Mouse (Mus musculus) cerebellum, postnatal 4 days (tissue): ENCODE data around the gene Wdr18.
"Not testable (repeated sequence)": the region's sequence is repeated elsewhere in the genome, so short reads cannot be mapped to it uniquely, and the experiment has no call there.

ENCODE experiments used
- DNase-seq, 2 experiments: peaks; one replicate each; pipeline ENCODE4 v3.0.0; 2022; ENCODE audit warnings: low spot score in 2 of 2, mixed read lengths in 1 of 2

Gene Wdr18

DNA sequence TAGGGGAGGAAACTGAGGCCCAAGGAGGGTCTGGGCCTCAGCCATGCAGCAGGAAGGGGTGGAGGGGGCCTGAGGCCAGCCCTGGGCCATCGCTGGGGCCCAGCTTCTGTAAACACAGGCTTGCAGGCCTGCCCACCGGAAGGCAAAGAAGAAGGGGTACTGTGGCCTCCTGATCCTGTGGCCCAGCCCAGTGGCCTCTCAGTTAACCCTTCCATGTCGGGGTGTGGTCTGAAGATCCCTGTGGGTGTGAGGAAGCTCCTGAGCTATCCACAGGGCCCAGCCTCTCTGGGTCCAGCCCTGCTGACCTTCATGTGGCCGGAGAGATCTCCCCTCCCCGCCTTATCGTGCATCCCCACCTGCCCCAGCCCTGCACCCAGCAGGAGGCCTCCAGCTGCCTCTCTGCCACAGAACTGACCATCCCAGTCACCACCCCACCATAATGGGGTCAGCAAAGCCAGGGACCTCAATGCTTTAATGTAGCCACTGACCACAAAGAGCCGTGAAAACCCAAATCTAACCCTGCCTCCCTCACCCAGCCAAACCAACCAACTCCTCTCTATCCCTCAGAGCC is 13.1 kb upstream of the Wdr18 start:
- no peak for DNase-seq

DNA sequence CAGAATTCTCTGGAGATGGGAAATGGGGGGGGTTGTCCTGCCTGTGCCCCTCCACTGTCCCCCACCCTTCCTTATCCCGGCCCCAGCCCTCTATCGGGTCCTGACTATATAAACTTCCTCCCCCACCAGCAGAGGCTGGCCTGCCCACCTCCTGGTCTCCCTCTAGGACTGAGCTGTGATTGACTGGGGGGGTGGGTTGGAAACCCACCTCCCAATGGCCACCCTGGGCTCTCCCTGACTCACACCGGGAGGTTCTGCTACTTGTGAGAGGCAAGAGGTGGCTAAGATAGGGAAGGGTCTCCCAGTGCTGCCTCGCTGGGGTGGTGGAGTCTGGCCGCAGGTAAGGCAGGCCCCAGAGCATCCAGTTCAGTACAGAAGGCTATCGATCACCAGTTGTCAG is 12.4 kb upstream of the Wdr18 start:
- no peak for DNase-seq

DNA sequence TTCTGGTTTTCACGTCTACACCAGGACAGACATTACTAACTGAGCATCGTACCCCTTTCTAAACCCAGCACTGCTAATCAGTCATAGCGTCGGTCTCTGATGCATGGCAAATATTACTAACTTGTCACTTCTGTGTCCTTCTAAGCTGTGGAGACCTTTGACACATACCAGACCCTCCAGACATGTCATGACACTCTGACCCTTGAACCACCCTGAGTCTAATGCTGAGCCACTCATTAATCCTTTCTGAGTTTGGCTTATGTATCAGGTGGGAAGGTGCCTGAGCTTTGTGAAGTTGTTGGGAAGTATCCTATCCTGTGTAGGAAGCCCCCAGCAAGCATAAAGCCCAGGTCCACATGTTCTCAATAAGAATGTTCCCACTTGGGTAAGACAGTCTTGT is 10.1 kb upstream of the Wdr18 start:
- DNase-seq, result no peak

DNA sequence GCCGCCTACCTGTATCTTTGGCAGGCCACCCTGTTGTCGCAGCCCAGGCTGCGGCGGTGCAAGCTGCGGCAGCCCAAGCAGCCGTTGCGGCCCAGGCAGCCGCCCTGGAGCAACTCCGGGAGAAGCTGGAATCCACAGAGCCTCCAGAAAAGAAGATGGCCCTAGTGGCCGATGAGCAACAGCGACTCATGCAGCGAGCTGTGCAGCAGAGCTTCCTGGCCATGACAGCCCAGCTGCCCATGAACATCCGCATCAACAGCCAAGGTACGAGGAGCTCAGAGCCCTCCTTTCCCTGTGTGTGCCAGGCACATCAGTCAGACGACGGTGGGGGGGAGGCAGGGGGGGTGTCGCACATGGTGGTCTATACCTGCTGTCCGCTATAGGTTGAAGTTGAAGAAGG is 9.3 kb upstream of the Wdr18 start:
- DNase-seq, result no peak

DNA sequence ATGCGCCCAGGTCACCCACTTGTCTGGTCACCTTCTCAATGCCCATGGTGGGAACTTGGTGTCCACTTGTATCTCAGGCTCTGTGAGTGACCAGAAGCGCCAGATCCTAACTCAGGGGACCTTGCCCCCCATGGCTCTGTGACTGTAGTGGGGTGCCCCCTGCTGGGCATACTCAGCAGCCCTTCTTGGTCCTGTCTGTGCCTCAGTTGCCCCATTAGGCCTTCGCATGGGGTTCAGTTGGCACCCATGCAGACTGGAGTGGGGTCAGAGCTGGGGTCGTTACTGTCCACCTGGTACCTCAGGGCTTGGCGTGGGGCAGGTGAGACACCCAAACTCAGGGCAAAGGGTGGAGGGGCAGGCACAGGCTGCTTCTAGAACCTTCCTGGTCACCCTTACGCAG is 6.0 kb upstream of the Wdr18 start:
- no peak for DNase-seq

DNA sequence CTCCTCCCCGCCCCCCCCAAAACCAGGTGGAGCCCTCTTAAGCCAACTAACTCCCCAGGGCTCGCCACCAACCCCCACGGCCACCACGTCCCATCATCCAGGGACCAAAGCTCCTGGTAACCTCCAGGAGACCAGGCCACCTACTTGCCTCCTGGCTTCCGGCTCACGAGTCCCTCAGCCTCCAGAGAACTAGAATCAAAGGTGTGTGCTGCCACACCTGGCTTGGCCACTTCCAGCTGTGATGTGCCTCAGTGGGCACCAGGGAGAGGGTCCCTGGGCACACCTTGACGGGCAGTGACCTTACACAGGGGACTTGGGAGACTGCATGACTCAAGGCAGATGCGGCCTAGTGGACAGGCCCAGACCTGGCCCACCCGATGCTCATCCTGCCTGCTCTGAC is 4.3 kb upstream of the Wdr18 start:
- DNase-seq, result no peak

DNA sequence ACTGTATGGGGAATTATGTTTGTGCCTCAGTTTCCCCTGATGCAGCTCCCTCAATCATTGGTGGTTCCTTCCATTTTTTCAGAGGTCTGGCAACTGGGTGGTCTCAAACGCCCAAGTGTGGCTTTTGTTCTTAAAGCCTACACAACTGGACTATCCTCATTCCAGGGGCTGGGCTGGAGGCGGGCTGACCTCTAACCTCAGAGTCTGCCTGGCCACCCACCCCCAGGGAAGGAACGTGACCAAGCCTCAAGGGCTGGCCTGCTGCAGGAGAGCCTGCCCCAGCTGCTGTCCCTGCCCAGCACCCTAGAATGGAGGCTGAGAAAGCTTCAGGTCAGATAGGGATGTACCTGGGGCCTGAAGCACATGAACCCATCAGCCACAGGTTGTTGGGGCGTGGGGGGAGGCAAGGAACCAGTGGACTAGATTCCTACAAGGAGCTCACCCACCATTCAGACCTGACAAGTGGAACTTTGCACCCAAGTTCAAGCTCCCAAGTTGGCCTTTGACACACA is 3.3 kb upstream of the Wdr18 start:
- no peak for DNase-seq

DNA sequence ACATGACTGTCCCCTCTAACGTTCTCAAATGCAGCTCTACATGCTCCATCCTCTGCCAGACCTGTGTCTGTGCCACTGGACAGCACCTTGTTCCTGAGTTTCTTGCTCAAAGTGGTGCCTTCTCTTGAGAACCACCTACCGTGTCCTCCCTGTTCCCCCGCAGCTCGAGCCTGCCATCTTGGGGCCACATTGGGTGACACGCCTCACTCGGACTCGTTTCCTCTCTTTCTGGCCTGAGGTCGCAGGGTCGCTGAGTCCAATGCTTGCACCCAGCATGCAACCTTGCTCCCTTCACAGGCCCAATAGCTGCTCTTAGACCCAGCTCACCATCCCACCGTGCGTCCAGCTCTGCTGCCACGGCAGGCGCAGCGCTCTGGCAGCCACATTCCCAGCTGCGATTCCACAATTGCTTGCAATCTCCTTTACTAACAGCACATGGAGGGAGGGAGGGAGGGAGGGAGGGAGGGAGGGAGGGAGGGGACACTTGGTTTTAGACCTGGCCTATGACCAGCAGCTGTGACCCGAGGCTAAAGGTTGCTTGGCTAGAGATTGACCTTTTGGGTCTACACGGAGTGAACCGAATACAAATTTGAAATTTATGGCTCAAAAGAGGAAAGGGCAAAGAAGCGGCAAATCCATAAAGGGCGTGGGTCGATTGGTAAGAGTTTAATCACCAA is 1.7 kb upstream of the Wdr18 start:
- peak; percentile 70 to 81 for DNase-seq

DNA sequence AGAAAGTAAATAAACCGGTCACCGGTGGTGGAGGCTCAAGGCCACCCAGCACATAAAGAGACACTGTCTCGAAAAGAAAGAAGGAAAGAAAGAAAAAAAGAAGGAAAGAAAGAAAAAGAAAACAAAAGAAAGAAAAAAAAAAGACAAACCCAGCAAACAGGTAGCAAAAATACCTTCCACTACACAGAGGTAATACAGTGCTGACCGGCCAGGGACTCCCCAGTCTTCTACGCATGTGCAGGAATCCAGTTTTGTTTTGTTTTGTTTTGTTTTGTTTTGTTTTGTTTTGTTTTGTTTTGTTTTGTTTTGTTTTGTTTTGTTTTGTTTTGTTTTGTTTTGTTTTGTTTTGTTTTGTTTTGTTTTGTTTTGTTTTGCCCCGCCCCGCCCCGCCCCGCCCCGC is 540 bp upstream of the Wdr18 start:
- DNase-seq, result not testable (repeated sequence)

DNA sequence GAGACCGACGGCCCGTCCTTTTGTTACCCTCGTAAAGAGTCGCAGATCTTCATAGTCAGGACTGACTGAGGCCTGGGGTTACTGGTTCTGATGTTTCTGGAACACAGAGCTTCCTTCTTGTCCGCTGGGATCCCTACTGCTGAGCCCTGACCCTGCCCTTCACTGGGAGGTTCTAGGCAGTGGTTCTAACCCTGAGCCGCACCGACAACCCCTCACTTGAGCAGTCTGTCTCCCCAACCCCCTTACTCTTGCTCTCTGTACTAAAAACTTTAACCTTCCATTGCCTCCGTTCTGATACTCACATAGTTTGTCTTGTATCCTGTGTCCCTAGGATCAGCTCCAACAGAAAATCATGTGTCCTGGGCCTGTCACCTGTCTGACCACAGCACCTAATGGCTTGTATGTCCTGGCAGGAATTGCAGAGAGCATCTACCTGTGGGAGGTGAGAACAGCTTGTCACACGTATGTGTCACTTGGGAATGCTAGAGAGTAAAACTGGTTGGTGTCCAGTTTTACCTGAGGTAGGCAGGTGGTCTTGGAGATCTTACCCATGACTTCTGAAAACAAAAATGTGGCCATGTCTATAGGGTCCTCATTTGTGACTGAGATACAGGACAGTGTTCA is 831 bp downstream of the Wdr18 start:
- DNase-seq, result no peak

DNA sequence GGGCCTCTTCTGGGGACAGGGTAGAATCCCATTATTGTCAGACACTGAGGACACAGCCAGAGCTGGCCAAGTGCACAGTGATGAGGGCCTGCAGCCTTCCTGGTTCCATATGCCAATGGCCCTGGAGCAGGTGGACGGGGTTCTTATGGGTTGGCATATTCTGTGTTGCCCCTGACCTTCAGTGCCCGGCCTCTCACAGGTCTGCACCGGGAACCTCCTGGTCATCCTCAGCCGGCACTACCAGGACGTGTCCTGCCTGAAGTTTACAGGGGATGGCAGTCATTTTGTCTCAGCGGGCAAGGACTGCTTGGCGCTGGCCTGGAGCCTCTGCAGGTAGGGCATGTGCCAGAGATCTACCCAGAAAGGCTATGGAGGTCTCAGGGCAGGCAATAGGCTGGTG is 4.8 kb downstream of the Wdr18 start:
- no peak for DNase-seq

DNA sequence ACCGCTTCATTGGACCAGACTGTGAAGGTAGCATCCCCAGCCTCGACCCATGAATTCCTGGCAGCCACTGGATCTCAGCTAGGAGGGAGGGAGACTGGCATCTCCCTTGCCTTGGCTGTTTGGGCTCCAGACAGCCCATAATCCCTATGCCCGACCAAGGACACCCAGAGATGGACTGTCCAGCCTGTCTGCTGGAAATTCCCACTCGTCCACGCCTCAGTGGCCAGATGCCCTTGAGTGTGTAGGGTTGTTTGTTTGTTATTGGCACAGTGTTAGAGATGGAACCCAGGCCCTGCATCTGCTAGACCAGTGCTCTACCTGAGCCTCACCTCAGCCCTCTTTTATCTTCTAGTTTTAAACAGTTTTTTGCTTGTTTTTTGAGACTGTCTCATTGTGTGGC is 5.4 kb downstream of the Wdr18 start:
- no peak for DNase-seq

DNA sequence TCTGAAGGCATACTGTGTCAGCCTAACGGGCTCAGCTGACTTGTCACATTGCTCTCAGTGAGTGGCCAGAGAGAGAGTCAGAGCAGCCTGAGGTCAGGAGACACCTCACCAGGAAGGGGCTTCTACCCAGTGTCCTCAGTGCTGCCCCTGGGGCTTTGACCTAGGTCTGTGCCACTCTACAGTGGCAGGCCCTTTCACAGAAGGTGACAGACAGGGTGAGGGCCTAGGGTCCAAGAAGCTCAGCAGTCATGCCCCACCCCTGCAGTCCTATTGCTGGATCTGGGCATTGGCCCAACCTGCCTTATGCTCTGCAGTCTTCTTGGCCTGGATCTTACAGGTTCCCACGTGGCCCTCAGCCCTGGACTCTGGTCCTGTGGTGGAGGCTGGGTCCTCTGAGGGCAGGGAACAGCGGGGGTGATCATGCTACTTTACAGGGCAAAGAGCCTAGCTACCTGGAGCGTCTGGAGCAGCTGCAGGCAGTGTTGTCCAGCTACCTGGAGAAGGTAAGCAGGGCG is 7.0 kb downstream of the Wdr18 start:
- DNase-seq, result no peak

DNA sequence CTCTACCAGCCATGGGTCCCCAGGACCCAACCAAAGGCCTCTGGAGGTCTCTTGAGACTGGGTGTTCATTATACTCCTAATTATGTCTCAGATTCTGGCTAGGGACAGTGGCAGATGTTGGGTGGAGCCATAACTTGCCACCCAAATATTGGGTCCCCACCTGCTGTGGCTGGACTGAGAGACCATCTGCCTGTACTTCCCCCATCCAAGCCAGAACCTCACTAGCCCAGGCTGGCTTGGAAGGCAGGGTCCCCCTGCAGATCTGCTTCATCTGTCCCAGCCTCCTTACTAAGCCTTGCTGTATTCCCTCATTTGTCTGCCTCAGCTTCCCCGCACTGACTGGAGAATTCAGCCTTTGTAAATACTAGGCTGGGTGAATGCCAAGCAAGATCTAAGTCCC is 8.2 kb downstream of the Wdr18 start:
- no peak for DNase-seq

DNA sequence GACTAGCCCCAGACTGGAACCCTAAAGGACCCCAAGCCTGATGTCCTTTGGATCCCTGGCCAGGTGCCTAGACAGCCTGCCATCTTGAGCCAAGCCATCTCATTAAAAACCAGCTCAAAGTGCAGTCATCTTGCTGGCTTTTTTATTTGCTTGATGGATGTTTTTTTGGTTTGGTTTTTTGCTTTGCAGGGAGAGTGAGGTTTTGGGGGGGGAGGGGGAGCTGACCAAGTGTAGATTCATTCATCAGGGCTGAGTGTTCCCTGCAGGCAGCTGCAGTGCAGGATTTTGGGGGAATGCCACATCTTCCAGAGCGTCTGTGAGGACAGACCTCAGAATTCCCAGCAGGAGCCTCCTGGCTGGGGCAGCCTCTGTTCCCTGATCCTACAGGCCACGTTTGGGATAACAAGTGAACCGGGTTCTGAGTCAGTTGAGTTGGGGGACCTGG is 9.2 kb downstream of the Wdr18 start:
- DNase-seq, result no peak

DNA sequence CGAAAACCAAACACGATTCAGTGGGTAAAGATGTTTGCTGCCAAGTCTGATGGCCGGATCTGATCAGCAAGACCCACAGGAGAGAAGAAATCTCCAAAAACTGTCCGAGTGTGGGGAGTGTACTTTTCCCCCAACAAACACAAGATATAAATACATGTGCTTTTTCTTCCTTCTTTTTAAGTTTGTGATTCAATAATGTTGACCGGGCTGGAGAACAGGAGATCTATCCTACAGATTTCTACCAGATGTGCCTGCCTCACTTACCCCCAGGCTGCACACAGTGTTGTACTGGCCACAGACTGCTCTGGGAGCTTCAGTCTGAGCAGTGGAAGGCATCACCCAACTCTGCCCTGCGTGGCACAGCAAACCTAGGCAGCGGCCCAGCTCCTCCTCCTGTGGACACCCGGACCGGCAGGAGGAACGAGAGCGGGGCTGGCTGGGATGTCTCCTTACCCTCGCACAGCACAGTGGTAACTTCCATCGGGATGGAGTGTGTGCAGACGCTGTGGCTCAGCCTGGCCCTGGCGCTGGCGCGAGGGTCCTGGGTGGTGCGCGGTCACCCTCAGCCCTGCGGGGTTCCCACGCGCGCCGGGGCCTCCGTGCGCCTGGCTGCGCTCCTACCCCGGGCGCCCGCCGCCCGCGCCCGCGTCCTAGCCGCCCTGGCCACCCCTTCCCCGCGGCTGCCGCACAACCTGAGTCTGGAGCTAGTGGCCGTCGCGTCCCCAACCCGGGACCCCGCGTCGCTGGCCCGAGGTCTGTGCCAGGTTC is 10.6 kb downstream of the Wdr18 start, which contains the start of gene Grin3b:
Gene Grin3b (plus strand): TSS at position 301 of the 768 bp plus-strand sequence.
- no peak for DNase-seq

DNA sequence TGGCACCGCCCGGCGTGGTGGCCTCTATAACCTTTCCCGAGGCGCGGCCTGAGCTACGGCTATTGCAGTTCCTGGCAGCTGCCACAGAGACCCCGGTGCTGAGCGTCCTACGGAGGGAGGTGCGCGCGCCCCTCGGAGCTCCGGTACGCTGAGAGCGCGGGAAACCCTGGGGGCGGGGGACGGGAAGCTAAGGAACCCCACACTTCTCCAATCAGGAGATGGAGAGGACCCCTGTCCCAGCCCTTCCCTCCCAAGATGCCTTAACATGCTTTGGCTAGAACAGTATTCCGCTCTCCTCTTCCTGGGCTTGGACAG is 11.2 kb downstream of the Wdr18 start:
- no peak for DNase-seq

DNA sequence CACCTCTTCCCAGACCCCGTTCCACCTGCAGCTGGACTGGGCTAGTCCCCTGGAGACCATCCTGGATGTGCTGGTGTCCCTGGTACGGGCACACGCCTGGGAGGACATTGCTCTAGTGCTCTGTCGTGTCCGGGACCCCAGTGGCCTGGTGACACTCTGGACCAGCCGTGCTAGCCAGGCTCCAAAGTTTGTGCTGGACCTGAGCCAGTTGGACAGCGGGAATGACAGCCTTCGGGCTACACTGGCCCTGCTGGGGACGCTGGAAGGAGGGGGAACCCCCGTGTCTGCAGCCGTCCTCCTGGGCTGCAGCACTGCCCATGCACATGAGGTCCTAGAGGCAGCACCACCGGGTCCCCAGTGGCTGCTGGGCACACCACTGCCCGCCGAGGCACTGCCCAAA is 12.9 kb downstream of the Wdr18 start:
- DNase-seq, result no peak

DNA sequence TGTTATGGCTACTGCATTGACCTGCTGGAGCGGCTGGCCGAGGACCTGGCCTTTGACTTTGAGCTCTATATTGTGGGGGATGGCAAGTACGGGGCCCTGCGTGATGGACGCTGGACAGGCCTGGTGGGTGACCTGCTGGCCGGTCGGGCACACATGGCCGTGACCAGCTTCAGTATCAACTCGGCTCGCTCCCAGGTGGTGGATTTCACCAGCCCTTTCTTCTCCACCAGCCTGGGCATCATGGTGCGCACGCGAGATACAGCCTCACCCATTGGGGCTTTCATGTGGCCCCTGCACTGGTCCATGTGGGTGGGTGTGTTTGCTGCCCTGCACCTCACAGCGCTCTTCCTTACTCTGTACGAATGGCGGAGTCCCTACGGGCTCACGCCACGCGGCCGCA is 14.1 kb downstream of the Wdr18 start:
- no peak for DNase-seq

DNA sequence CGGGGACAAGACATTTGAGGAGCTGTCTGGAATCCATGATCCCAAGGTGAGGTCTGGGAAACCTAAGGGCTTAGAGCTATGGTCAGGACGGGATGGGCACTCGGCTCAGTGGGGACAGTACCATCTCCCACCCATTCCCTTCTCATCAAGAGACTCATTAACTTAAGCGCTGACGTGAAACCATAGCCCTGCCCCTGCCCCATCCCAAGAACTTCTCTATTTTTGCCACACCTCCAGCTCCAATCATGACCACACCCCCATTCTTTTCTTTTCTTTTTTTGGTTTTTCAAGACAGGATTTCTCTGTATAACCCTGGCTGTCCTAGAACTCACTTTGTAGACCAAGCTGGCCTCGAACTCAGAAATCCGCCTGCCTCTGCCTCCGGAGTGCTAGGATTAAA is 14.7 kb downstream of the Wdr18 start:
- DNase-seq, result no peak

DNA sequence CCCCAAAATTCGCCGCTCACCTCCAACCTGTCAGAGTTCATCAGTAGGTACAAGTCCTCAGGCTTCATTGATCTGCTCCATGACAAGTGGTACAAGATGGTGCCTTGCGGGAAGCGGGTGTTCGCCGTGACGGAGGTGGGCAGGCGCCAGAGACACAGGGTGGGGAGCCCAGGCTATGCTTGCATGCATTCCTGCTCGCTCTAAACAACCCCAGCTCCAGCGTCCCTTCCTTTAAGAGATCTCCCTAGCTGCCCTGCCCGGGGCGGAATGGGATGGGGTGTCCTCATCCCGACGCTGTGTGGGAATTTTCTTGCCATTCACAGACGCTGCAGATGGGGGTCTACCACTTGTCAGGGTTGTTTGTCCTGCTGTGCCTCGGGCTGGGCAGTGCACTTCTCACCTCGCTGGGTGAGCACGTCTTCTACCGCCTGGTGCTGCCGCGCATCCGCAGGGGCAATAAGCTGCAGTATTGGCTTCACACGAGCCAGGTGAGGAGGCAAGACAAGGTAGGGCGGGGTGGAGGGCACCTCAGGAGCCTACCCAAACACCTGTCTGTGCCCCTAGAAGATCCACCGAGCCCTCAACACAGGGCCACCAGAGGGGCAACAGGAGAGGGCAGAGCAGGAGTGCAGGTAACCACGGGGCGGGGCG is 16.2 kb downstream of the Wdr18 start:
- no peak for DNase-seq

DNA sequence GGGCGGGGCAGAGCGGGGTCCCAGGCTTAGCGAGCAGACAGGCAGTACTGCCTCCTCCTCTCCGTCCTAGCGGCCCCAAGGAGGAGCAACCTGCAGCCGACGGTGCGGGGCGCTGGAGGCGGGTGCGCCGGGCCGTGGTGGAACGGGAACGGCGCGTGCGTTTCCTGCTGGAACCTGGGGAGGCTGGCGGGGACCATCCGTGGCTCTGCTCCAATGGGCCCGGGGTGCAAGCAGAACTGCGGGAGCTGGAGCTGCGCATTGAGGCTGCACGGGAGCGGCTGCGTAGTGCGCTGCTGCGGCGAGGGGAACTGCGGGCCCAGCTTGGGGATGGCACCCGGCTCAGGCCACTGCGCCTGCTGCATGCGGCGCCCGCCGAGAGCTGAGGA is 16.8 kb downstream of the Wdr18 start:
- no peak for DNase-seq
